Mouse (Mus musculus) heart, embryonic 14.5 days (tissue): ENCODE measurements at regions not wholly inside any gene's neighbourhood (a gene's known extent, or its start where the extent isn't known, plus 50 kb on each side); places are given as distances from the start of the nearest gene placed in this dataset.

Experiments
- ATAC-seq: fragments of 200-750 bp; cut with Nextera tagmentation; 2 replicates; pipeline ENCODE4 v1.8.0; 2017; ENCODE audit warnings: low read depth, moderate TSS enrichment; ENCODE audit not compliant: insufficient number of reproducible peaks, insufficient read depth, low FRiP score
- H3K27ac ChIP-seq, 2 experiments: fragments of 200-500 bp in 1 of 2; fragments of 300-500 bp in 1 of 2; sonication (generic) in 1 of 2; replicated peaks in 1 of 2; 2 replicates each; pipeline ENCODE4 v1.5.1; 2012 to 2014; ENCODE audit warnings: low read depth in 2 of 2, low read length in 2 of 2, control low read depth in 1 of 2, mild to moderate bottlenecking in 1 of 2, mixed read lengths in 1 of 2; ENCODE audit not compliant: control insufficient read depth in 1 of 2, insufficient read depth in 1 of 2
- H3K27me3 ChIP-seq: fragments of 300-500 bp; sonication (generic); 2 replicates; pipeline ENCODE4 v1.6.1; 2014; ENCODE audit warnings: mild to moderate bottlenecking, low read length, control low read depth; ENCODE audit not compliant: control insufficient read depth, insufficient read depth
- H3K36me3 ChIP-seq: fragments of 300-500 bp; sonication (generic); 2 replicates; pipeline ENCODE4 v1.6.1; 2014; ENCODE audit warnings: mild to moderate bottlenecking, control low read depth, low read length, mixed read lengths; ENCODE audit not compliant: control insufficient read depth, insufficient read depth
- H3K4me1 ChIP-seq, 2 experiments: fragments of 200-500 bp in 1 of 2; fragments of 300-500 bp in 1 of 2; sonication (generic) in 1 of 2; 2 replicates each; pipeline ENCODE4 v1.6.1; 2012 to 2014; ENCODE audit warnings: low read length in 2 of 2, control low read depth in 1 of 2, mixed read lengths in 1 of 2; ENCODE audit not compliant: control insufficient read depth in 2 of 2, insufficient read depth in 2 of 2
- H3K4me2 ChIP-seq: fragments of 300-500 bp; sonication (generic); 2 replicates; pipeline ENCODE4 v1.6.1; 2014; ENCODE audit warnings: mild to moderate bottlenecking, low read length
- H3K4me3 ChIP-seq, 2 experiments: fragments of 200-500 bp in 1 of 2; fragments of 300-500 bp in 1 of 2; sonication (generic) in 1 of 2; 2 replicates each; pipeline ENCODE4 v1.5.1; 2012 to 2014; ENCODE audit warnings: low read length in 2 of 2, mild to moderate bottlenecking in 2 of 2, control low read depth in 1 of 2, low read depth in 1 of 2, moderate library complexity in 1 of 2; ENCODE audit not compliant: control insufficient read depth in 1 of 2, insufficient read depth in 1 of 2
- H3K9ac ChIP-seq: fragments of 300-500 bp; sonication (generic); 2 replicates; pipeline ENCODE4 v1.6.1; 2014; ENCODE audit warnings: mild to moderate bottlenecking, low read length
- H3K9me3 ChIP-seq: fragments of 300-500 bp; sonication (generic); 2 replicates; pipeline ENCODE4 v1.6.1; 2016; ENCODE audit warnings: low read length, control low read depth; ENCODE audit not compliant: control insufficient read depth
- WGBS: fragments of 180-500 bp; shearing (Covaris S2); extraction: QIAGEN DNeasy Blood & Tissue Kit; methylation state at CpG from one replicate; pipeline ENCODE4 v1.1.7; 2014; 5-methylcytosine and 5-hydroxymethylcytosine counted together

- Histone ChIP-seq H3K9me3 (no peaks in the 10 kb centered on the region), H3K9ac (no peak overlapping the region), H3K27me3 (no peaks in the 10 kb centered on the region), H3K36me3 (no peaks in the 10 kb centered on the region), H3K4me2 (no peak overlapping the region), H3K4me1 (peaks cover 3 to 4% of the 10 kb centered on the region in 2 experiments; a peak in 3 of 4 replicates), H3K4me3 (no peak overlapping the region), H3K27ac (no peak overlapping the region)
- 80% methylated on average over 4 of the region's 4 CpGs for WGBS
- no peak for ATAC-seq
These were observed 82.1 kb downstream of the Snx18 start for GRCm38 (mm10) chr13:113536306-113536705.

DNA sequence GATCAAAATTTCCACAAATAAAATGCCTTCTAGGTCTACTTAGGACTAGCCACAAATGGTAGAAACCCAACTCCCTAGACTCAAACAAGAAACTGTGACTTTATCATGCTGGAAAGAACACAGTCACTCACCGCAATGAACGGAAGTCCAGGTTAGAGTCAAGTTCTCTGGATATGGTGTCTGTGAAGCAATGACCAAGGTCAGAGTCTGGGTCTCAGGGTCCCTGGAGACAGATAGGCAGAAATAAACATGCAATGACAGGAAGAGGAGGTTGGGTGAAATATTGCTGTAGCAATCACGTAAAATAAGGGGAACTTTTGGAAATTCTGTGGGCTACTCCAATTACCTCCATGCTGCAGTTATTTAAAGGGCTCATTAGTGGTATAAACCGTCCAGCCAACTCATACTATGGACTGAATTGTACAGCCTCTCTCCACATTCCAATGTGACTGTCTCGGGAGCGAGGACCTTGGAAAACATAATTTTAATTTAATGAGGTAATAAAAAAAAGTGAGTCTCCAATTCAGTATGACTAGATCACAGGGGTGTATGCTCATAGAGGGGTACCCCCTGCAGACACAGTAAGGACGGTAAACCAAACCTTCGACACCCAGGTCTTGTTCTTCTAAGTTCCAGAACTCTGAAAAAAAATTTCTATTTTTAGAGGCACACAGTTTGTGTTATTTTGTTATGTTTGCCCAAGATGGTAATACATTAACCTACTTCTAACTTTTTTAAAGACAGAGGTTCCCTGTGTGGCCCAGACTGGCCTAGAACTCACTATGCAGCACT lies 83.5 kb downstream of the Snx18 start:
- Histone ChIP-seq H3K36me3 (no peaks in the 10 kb centered on the region), H3K9me3 (no peaks in the 10 kb centered on the region), H3K27me3 (no peaks in the 10 kb centered on the region), H3K4me1 (peaks cover 3 to 4% of the 10 kb centered on the region in 2 experiments; a peak in 3 of 4 replicates), H3K27ac (no peak overlapping the region), H3K4me2 (no peak overlapping the region), H3K4me3 (no peak overlapping the region), H3K9ac (no peak overlapping the region)
- ATAC-seq, result no peak
- WGBS, result 82% methylated on average over 8 of the region's 8 CpGs

- WGBS, result 44% methylated on average over 4 of the region's 4 CpGs
- no peak for ATAC-seq
- H3K27ac ChIP-seq, result no peak overlapping the region
- H3K4me1 ChIP-seq, result peaks cover 3 to 4% of the 10 kb centered on the region in 2 experiments; a peak in 3 of 4 replicates
- H3K36me3 ChIP-seq, result no peaks in the 10 kb centered on the region
- H3K27me3 ChIP-seq, result 0 out of 2 replicates have a peak, but pooled peaks cover 2% of the 10 kb centered on the region
- no peak overlapping the region for H3K4me2 ChIP-seq
- H3K9me3 ChIP-seq, result no peaks in the 10 kb centered on the region
- no peak overlapping the region for H3K9ac ChIP-seq
- H3K4me3 ChIP-seq, result no peak overlapping the region
These were observed 84.4 kb downstream of the Snx18 start for GRCm38 (mm10) chr13:113533884-113534445.

DNA sequence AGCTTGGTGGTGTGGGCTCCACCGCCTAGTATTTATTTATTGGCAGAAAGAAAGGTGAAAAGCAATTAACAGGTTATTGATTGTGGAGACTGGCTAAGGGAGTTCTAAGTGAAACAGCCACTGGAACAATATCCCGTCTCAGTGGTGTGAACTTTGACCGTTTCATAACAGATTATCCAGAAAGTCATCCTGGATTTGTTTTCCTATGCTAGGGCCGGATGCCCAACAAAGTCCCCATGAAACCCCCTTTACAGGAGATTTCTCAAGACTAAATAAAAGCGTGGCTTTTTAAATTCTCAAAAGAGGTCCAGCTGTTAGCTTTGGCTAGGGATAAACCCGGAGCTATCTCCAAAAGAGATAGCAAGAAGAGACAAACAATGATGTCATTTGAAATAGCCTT lies 91.4 kb downstream of the Snx18 start:
- Histone ChIP-seq H3K9me3 (no peaks in the 10 kb centered on the region), H3K36me3 (no peaks in the 10 kb centered on the region), H3K9ac (no peak overlapping the region), H3K4me3 (no peak overlapping the region), H3K4me1 (peaks cover 0 to 4% of the 10 kb centered on the region in 2 experiments; a peak in 1 of 4 replicates), H3K27ac (no peak overlapping the region; a peak in 1 of 4 replicates), H3K27me3 (0 out of 2 replicates have a peak, but pooled peaks cover 2% of the 10 kb centered on the region), H3K4me2 (no peak overlapping the region)
- no peak for ATAC-seq
- 65% methylated on average over 6 of the region's 6 CpGs for WGBS

DNA sequence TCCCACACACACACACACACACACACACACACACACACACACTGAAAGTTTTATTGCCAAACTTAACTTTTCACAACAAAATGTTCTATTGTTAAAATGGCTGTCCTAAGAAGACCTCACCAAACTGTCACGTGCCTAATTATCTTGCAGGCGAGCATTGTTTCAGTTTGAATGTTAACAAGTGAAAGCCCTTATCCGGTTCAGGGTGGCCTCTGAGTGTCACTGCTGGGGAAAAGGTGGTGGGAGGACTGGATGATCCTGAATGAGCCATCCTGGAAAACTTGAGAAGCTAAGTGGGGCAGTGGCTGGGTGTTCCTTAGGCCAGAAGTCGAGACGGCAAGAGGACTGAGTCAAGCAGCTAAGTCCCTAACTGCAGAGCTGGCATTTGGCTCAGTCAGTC lies 94.9 kb downstream of the Snx18 start:
- no peak for ATAC-seq
- Histone ChIP-seq H3K4me3 (no peak overlapping the region), H3K9ac (no peak overlapping the region), H3K27ac (no peak overlapping the region), H3K36me3 (no peaks in the 10 kb centered on the region), H3K4me1 (peaks cover 0 to 4% of the 10 kb centered on the region in 2 experiments; a peak in 1 of 4 replicates), H3K9me3 (no peaks in the 10 kb centered on the region), H3K27me3 (no peaks in the 10 kb centered on the region), H3K4me2 (no peak overlapping the region)
- 51% methylated on average over 5 of the region's 5 CpGs for WGBS

GRCm38 (mm10) chr13:113518144-113518543 lies 100.2 kb downstream of the Snx18 start:
- no peak overlapping the region for H3K27ac ChIP-seq
- peaks cover 5 to 7% of the 10 kb centered on the region in 2 experiments; a peak in 3 of 4 replicates for H3K4me1 ChIP-seq
- H3K27me3 ChIP-seq, result no peaks in the 10 kb centered on the region
- H3K9ac ChIP-seq, result no peak overlapping the region
- H3K36me3 ChIP-seq, result no peaks in the 10 kb centered on the region
- H3K9me3 ChIP-seq, result no peaks in the 10 kb centered on the region
- no peak overlapping the region for H3K4me2 ChIP-seq
- WGBS, result 73% methylated on average over 6 of the region's 6 CpGs
- ATAC-seq, result no peak
- no peak overlapping the region for H3K4me3 ChIP-seq

GRCm38 (mm10) chr13:113516102-113516501 lies 102.3 kb downstream of the Snx18 start:
- Histone ChIP-seq H3K4me2 (no peak overlapping the region), H3K36me3 (no peaks in the 10 kb centered on the region), H3K9ac (no peak overlapping the region), H3K27ac (0 out of 4 replicates have a peak overlapping the region, but pooled peaks of 1 of the 2 experiments have one; percentile 63), H3K4me1 (peaks cover 5 to 7% of the 10 kb centered on the region in 2 experiments; a peak in 3 of 4 replicates), H3K27me3 (no peaks in the 10 kb centered on the region), H3K9me3 (no peaks in the 10 kb centered on the region), H3K4me3 (no peak overlapping the region)
- ATAC-seq, result no peak
- WGBS, result 100% methylated on average over 1 of the region's 1 CpGs
